Mouse (Mus musculus): ENCODE data around the gene Pde7b.

- no peak for TF ChIP-seq CTCF (IDR thresholded peaks at IDR 0.05; ENCODE audit: low read depth)
- TF ChIP-seq EP300 (optimal IDR thresholded peaks at IDR 0.05), result no peak
These were observed 70.3 kb downstream of the Pde7b start for GRCm38 (mm10) chr10:20654590-20654989.
